Mouse (Mus musculus) hindbrain, postnatal 0 days (tissue): Measurements from ENCODE around the gene Glipr1l3. TPM values are rescaled to one million over a fixed set of nuclear protein-coding genes. Genes with fewer than 3 reads are reported as not detected.
"Not testable (repeated sequence)": the region's sequence is repeated elsewhere in the genome, so short reads cannot be mapped to it uniquely, and the experiment has no call there.

Experiments used
- ATAC-seq: fragments of 200-750 bp; cut with Nextera tagmentation; 2 replicates; pipeline ENCODE4 v1.8.0; 2017; ENCODE audit warnings: mild to moderate bottlenecking, moderate TSS enrichment, moderate library complexity
- DNase-seq: peaks from one replicate; pipeline ENCODE4 v3.0.0-alpha.2; 2015; ENCODE audit warnings: low spot score
- H3K27ac ChIP-seq: fragments of 300-500 bp; sonication (generic); 2 replicates; pipeline ENCODE4 v1.5.1; 2014; ENCODE audit warnings: mild to moderate bottlenecking
- H3K27me3 ChIP-seq: fragments of 300-500 bp; sonication (generic); 2 replicates; pipeline ENCODE4 v1.6.1; 2014; ENCODE audit warnings: low read length, mixed read lengths; ENCODE audit not compliant: insufficient read depth
- H3K36me3 ChIP-seq: fragments of 300-500 bp; sonication (generic); 2 replicates; pipeline ENCODE4 v1.6.1; 2014; ENCODE audit warnings: low read length, mixed read lengths; ENCODE audit not compliant: insufficient read depth
- H3K4me1 ChIP-seq: fragments of 300-500 bp; sonication (generic); 2 replicates; pipeline ENCODE4 v1.6.1; 2014; ENCODE audit warnings: antibody characterized with exemption, low read length, mixed read lengths; ENCODE audit not compliant: insufficient read depth
- H3K4me2 ChIP-seq: fragments of 300-500 bp; sonication (generic); 2 replicates; pipeline ENCODE4 v1.6.1; 2014; ENCODE audit warnings: low read depth, mild to moderate bottlenecking, low read length, moderate library complexity, mixed read lengths
- H3K4me3 ChIP-seq: fragments of 300-500 bp; sonication (generic); 2 replicates; pipeline ENCODE4 v1.5.1; 2014; ENCODE audit warnings: low read length
- H3K9ac ChIP-seq: fragments of 300-500 bp; sonication (generic); replicated peaks from 2 replicates; pipeline ENCODE4 v1.6.1; 2014; ENCODE audit warnings: mild to moderate bottlenecking, low read length, moderate library complexity, mixed read lengths
- H3K9me3 ChIP-seq: fragments of 300-500 bp; sonication (generic); 2 replicates; pipeline ENCODE4 v1.6.1; 2016; ENCODE audit warnings: low read length, mixed read lengths
- CTCF ChIP-seq: IDR thresholded peaks from 2 replicates; pipeline ENCODE4 v1.5.1; 2016; ENCODE audit warnings: antibody characterized with exemption, control low read depth, low read depth
- WGBS: fragments of 180-500 bp; shearing (Covaris S2); extraction: QIAGEN DNeasy Blood & Tissue Kit; methylation state at CpG from one replicate; pipeline ENCODE4 v1.1.7; 2014; 5-methylcytosine and 5-hydroxymethylcytosine counted together
- polyA plus RNA-seq: library from polyadenylated mRNA; unstranded; fragments of >200 nt; fragmentation: Nextera tagmentation; extraction: Ambion mirVana; gene quantifications from 2 replicates; pipeline ENCODE4 v1.2.1, GENCODE M21; 2015
- total RNA-seq: library from RNA; depleted of rRNA; stranded (reverse); fragments of >200 nt; gene quantifications from 2 replicates; pipeline ENCODE4 v1.2.3, GENCODE M21; 2014; rRNA removed

Gene Glipr1l3
- not detected in 2 replicates for total RNA-seq
- polyA plus RNA-seq, result 0.28 and 0.88 TPM in 2 replicates

DNA sequence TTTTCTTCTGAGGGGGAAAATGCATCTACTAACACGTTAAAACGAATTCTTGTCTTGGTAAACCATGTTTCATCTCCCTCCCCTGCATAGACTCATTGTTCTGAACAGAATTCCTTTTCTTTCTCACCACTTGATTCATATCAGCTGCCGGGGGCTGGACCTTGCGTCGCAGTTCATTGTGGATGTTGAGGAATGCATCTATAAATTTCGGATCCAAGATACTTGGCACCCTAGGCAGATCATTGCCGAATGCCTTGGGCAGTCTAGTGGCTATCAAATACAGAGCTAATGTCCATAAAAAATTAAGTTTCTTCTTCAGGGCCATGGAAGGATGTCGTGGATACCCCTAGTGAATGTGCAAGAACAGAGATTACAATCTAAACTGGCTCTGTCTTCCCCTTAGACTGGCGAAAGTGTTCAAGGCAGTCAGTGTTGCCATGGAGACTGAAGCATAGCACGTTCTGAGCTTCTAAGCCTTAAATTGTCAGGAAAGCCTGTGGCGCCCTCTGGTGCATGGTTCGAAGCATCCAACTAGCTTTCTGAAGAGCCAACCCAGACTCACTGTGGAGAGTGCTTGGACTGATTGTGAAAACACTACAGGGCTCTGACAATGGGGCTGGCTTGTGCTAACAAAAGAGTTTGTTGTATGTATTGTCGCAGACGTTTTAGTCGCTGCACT lies at the start of gene Glipr1l3:
TSS of gene Glipr1l3 (minus strand) at position 446 of the 679 bp plus-strand sequence.
- DNase-seq, result peak; percentile 98
- WGBS, result 5% methylated on average over 15 of the region's 15 CpGs
- H3K4me2 ChIP-seq, result peak within 1 kb of the TSS; percentile 48
- peak; percentile 93 for TF ChIP-seq CTCF
- H3K4me1 ChIP-seq, H3K36me3 ChIP-seq, H3K27me3 ChIP-seq, H3K9me3 ChIP-seq: not testable (repeated sequence)
- ATAC-seq, result peak; percentile 97
- H3K9ac ChIP-seq, result 0 out of 2 replicates have a peak within 1 kb of the TSS, but pooled peaks have one; percentile 17
- peak within 1 kb of the TSS; percentile 69; the same call in 1 of the 2 replicates for H3K27ac ChIP-seq
- H3K4me3 ChIP-seq, result peak within 1 kb of the TSS; percentile 18; the same call in 1 of the 2 replicates

DNA sequence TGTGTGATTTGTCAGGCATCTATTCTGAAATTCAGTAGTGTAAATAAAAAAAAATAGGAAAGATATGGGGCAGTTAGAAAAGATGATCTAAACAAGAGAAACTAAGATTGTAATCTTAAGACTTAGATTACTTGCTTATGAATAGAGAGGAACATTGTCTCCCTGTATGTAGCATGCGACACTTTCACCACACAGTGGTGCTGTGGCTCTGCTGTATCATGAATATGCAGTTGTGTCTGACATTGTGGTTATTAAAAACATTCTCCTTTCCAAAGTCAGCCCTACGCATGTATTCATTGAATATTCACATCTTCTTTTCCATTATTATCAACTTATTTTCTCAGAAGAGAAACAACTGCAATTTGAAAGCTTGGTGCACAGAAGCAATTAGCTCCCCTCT lies 43.3 kb upstream of the Glipr1l3 start:
- Histone ChIP-seq H3K9me3 (no peaks in the 10 kb centered on the region), H3K27me3 (no peaks in the 10 kb centered on the region), H3K9ac (no peak overlapping the region), H3K4me1 (no peaks in the 10 kb centered on the region), H3K4me3 (no peak overlapping the region), H3K36me3 (no peaks in the 10 kb centered on the region), H3K27ac (no peak overlapping the region), H3K4me2 (no peak overlapping the region)
- 38% methylated on average over 2 of the region's 2 CpGs for WGBS
- peak; percentile 89 for TF ChIP-seq CTCF
- peak; percentile 88 for DNase-seq
- peak; percentile 81 for ATAC-seq

DNA sequence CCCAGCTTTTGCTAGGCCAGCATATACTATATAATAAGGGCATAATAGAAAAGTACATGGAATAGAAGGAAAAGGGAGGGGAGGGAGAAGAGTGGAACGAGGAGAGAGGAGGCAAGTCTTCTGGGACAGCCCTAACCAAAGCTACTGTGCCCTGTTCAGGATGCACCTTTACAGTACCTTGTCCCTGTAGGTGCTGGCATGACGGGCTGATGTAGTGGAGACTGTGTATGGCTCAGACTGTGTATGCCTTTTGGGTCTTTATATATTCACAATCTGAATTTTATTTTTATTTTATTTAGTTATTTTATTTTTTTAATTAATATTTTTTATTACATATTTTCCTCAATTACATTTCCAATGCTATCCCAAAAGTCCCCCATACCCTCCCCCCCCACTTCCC lies 33.8 kb upstream of the Glipr1l3 start:
- WGBS, result 74% methylated on average over 2 of the region's 2 CpGs
- not testable (repeated sequence) for ATAC-seq, H3K9me3 ChIP-seq, H3K4me3 ChIP-seq, DNase-seq, H3K27ac ChIP-seq, H3K36me3 ChIP-seq, H3K27me3 ChIP-seq, H3K4me1 ChIP-seq, H3K4me2 ChIP-seq, H3K9ac ChIP-seq

DNA sequence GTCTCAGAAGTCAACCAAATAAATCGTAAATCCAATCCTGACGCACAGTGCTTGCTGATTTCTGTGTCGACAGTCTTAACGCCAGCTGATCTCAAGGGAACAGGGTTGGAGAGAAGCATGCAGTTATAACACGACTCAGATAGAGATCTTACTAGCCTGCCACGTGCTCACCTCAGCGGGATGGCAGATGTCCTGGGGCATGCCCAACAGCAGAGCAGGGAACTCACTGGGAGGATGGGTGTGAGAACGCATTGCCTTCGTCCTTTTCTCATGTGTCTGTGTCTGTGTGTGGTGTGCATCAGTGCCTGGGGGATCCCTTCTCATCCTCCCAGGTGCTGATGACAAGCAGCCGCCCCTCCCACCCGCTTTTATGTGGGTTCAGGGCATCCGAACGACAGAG lies 16.9 kb upstream of the Glipr1l3 start:
- H3K4me1 ChIP-seq, H3K27ac ChIP-seq, H3K9ac ChIP-seq, H3K36me3 ChIP-seq, H3K9me3 ChIP-seq, H3K27me3 ChIP-seq, H3K4me3 ChIP-seq, DNase-seq: not testable (repeated sequence)
- WGBS, result 25% methylated on average over 13 of the region's 13 CpGs
- ATAC-seq, result 0 out of 2 replicates have a peak, but pooled peaks have one; percentile 24
- H3K4me2 ChIP-seq, result peak overlapping the region; percentile 16; the same call in 1 of the 2 replicates

DNA sequence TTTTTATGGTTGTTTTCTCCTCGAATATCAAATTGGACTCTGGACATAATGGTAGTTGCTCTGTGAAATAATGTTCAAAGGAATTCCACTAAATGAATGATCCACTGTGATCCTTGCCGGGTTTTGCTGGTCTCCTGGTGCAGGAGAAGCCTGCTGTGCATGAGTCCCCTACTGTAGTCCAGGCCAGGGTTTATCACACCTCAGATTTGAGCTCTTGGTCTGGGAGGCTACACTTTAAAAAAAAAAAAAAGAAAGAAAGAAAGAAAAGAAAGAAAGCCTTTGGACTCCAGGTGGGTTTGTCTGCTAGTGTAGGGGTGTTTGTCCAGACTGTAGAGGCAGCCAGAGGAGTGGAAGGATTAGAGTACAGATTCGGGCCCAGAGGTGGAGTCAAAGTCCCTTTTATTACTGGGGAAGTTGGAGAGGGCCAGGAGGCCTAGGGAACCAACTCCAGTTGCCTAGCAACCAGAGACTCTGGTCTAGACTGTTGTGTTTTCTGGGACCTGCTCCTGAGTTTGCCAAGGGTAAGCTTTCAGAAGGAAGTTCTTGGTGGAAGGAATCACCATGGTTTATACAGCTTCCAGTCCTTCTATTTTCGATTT lies 3.1 kb upstream of the Glipr1l3 start, which contains the start of gene Caps2:
TSS of gene Caps2 (plus strand) at position 454 of the 599 bp plus-strand sequence.
- H3K36me3 ChIP-seq, result no peaks in the 10 kb centered on the region
- TF ChIP-seq CTCF, result no peak
- H3K4me1 ChIP-seq, result no peaks in the 10 kb centered on the region
- H3K27ac ChIP-seq, result peak within 1 kb of the TSS; percentile 45; the same call in 1 of the 2 replicates
- no peaks in the 10 kb centered on the region for H3K27me3 ChIP-seq
- H3K4me2 ChIP-seq, result 0 out of 2 replicates have a peak within 1 kb of the TSS, but pooled peaks have one; percentile 28
- H3K9ac ChIP-seq, result no peak within 1 kb of the TSS
- 24% methylated on average over 4 of the region's 4 CpGs for WGBS
- H3K4me3 ChIP-seq, result no peak within 1 kb of the TSS
- no peaks in the 10 kb centered on the region for H3K9me3 ChIP-seq
- DNase-seq (peak; percentile 81), ATAC-seq (peak; percentile 81)

DNA sequence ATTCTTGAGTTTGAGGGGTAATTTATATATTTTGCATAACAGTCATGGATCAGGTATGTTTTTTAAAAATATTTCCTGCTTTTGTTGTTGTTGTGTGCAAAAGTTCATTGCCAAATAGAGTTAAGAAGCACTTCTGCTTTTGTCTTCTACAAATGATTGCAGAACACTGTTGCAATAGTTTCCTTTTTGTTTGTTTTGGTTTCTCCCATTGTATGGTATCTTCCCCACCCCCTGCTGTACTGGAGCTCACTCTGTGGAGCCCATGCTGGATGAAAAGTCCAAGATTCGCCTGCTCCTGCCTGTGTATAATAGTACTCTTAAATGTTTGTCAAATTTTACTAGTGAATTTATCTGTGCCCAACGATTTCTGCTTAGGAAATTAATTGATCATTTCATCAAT lies 20.3 kb downstream of the Glipr1l3 start:
- no peak overlapping the region for H3K27ac ChIP-seq
- no peak for ATAC-seq
- no peaks in the 10 kb centered on the region for H3K4me1 ChIP-seq
- 52% methylated on average over 2 of the region's 2 CpGs for WGBS
- H3K27me3 ChIP-seq, result no peaks in the 10 kb centered on the region
- H3K4me3 ChIP-seq, result no peak overlapping the region
- no peak for DNase-seq
- no peak for TF ChIP-seq CTCF
- H3K9me3 ChIP-seq, result no peaks in the 10 kb centered on the region
- H3K9ac ChIP-seq, result no peak overlapping the region
- H3K4me2 ChIP-seq, result no peak overlapping the region
- no peaks in the 10 kb centered on the region for H3K36me3 ChIP-seq
